Mouse (Mus musculus): ENCODE measurements at regions not wholly inside any gene's neighbourhood (a gene's known extent, or its start where the extent isn't known, plus 50 kb on each side); places are given as distances from the start of the nearest gene placed in this dataset.

- TF ChIP-seq POLR2A (IDR thresholded peaks at IDR 0.05; ENCODE audit: insufficient read depth, low read depth, low read length) (no peak), CTCF (IDR thresholded peaks at IDR 0.05; ENCODE audit: insufficient read depth, low read depth, low read length) (no peak)
These were observed 101.2 kb upstream of the Dock1 start for GRCm38 (mm10) chr7:134569247-134569646.
